Mouse (Mus musculus) testis, adult 2 months (tissue): ENCODE data around the gene Cmip.

Experiments
- CTCF ChIP-seq: fragments of 200-500 bp; IDR thresholded peaks from 2 replicates; pipeline ENCODE4 v1.5.1; 2012; ENCODE audit warnings: low read depth, mild to moderate bottlenecking, inconsistent platforms, low read length, moderate library complexity; ENCODE audit not compliant: control insufficient read depth, insufficient read depth, insufficient replicate concordance
- POLR2A ChIP-seq: fragments of 200-500 bp; IDR thresholded peaks from 2 replicates; pipeline ENCODE4 v1.6.1; 2012; ENCODE audit warnings: low read depth, mild to moderate bottlenecking, inconsistent platforms, low read length, moderate library complexity; ENCODE audit not compliant: control insufficient read depth

GRCm38 (mm10) chr8:117397751-117398150, 140.9 kb downstream of the Cmip start:
- TF ChIP-seq POLR2A (no peak), CTCF (no peak)
